Mouse (Mus musculus) mesoderm, embryonic 11.5 days (tissue): Measurements from ENCODE around the gene Trim10.
A peak's percentile ranks its signal among the peaks of the same experiment; 100 is the strongest.
"Not testable (repeated sequence)": the region's sequence is repeated elsewhere in the genome, so short reads cannot be mapped to it uniquely, and the experiment has no call there.

Source experiments
- DNase-seq: peaks from one replicate; pipeline ENCODE4 v3.0.0-alpha.2; 2012; ENCODE audit warnings: low read depth, low spot score

Trim10 gene

GRCm38 (mm10) chr17:36858181-36858580 lies 11.2 kb upstream of the Trim10 start:
- DNase-seq = no peak

- no peak for DNase-seq
Observed at GRCm38 (mm10) chr17:36861680-36862079, 7.7 kb upstream of the Trim10 start.

DNA sequence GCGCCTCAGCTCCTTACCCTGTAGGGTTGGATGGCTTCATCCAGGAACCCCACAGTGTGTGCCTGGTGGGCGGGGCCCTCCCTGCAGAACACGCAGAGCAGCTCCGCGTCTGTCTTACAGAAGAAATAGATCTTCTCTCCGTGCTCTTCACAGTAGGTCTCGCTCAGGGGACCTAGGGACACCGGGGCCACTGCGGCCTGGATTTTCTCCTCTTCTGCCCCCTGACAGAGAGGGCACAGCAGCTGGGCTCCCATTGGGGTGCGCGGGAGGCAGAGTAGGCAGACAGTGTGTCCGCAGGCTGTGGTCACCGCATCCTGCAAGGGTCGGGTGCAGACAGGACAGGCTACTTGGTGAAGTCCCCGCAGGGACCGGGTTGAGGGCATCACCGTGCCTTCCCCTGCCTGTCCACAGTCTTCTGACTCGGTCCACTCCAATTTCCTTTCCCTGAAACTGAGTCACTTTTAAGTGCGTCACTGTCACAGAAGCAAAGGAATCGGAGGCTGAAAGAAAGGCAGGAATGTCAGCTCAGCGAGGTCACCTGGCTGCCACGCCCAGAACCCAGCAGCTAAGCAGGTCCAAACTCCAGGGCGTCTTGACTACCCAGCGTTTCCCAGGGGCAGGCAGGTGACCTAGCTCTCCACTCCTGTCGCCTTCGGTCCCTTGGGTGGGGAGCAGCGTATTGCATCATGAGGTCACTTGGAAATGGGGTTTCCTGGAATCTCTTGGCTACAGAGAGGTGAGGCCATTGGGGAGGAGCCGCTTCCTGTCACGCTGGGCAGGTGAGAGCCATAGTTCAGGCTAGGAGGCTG lies 2.5 kb upstream of the Trim10 start, which contains the start of gene Trim15:
TSS of gene Trim15 (minus strand) at position 492 of the 809 bp plus-strand sequence.
- DNase-seq = peak; percentile 12

GRCm38 (mm10) chr17:36868836-36869235 lies 538 bp upstream of the Trim10 start:
- no peak for DNase-seq

DNA sequence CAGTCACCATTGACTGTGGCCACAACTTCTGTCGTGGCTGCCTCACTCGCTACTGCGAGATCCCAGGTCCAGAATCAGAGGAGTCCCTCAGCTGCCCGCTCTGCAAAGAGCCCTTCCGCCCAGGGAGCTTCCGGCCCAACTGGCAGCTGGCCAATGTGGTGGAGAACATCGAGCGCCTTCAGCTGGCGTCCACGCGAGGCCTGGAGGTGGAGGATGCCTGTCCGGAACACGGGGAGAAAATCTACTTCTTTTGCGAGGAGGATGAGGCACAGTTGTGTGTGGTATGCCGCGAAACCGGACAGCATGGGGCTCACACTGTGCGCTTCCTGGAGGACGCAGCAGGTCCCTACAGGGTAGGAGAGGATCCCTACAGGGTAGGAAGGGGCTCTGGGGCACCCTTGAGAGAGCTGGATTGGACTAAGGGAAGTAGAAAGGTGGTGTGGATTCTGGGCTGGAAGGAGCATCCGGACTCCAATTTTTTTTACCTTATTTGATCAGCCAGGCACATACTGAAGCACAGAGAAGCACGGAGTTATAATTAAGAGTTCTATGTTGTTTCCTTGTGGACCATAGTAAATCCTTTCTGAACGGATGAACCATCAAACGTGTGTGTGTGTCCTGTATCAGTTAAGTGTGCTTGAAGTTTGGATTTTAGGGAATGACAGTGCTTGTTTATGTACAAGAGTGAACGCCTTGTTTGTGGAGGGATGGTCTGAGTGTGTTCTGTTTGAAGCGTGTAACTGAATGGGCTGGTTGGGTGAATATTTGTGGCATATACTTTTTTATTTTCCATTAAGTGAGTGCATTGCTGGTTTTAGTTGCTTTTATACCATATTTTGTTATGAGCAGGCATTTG lies 809 bp downstream of the Trim10 start:
- DNase-seq = no peak

GRCm38 (mm10) chr17:36874636-36875035 lies 5.3 kb downstream of the Trim10 start:
- no peak for DNase-seq

DNA sequence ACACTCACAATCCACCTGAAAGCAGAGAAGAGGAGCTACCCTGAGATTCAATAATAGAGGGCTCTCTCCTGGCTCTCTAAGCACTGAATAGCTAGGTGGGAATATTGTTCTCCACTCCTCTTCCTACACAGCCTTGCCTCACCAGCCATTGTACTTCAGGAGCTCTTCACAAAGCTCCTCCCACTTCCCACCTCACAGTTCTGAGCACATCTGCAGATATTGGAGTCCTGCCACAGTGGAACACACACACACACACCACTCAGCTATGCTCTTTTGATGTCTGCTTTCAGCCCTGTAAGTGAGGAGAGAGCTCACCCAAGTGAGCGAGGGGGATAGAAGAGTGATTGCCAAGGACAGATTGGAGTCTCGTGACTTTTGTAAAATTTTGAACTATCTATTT lies 14.0 kb downstream of the Trim10 start:
- no peak for DNase-seq

GRCm38 (mm10) chr17:36885132-36885790 lies 15.9 kb downstream of the Trim10 start:
- no peak for DNase-seq

DNA sequence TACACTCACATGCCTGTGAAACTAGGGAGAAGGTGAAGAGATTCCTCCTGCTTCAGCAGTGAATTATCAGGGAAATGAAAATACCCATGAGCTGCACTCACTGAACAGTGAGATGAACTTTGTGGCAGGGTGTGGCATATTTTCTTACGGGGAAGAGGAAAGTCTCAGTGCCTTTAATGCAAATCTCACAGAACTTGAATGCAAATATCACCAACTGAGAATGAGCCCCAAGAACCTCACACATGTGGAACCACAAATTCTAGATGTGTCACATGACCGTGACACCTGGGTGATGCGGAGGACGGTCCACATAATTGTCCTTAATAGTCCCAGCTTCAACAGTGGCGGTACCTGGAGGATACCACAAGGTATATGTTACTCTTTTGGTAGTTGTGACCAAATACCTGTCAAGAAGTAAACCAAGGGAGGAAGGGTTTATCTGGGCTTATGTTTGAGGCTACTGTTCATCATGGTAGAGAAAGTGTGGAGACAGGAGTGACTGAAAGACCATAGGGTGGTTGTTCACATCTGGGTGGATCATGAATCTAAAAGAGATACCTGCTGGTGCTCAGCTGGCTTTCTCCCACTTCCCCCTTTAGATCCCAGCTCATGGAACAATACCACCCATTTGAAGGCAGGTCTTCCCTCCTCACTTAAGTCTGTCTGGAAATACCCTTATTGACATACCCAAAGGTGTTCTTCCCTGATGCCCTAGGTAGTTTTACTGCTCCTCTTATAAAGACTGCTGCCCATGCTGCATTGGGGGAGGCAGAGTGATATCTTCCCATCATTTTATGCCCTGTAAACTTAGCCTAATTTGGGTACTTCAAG lies 20.9 kb downstream of the Trim10 start, which contains the start of gene Trim40:
TSS of gene Trim40 (minus strand) at position 51 of the 831 bp plus-strand sequence.
- DNase-seq = no peak

GRCm38 (mm10) chr17:36891496-36891895 lies 22.1 kb downstream of the Trim10 start:
- not testable (repeated sequence) for DNase-seq

DNA sequence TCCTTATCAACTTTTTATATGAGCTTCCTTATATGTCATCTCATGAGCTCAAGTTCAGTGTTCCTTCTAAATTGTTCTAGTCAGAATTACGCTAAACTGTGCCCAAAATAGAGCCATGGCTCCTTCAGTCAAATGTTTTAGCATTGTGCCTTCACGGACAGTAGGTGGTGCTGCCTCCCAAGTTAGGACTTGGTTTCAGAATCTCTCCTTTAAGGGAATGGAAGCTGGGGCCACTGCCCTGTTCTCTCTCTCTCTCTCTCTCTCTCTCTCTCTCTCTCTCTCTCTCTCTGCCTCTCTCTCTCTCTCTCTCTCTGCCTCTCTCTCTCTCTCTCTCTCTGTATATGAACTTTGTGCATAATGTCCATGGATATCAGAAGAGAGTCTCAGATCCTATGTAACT lies 23.0 kb downstream of the Trim10 start:
- peak; percentile 47 for DNase-seq

GRCm38 (mm10) chr17:36893387-36893786 lies 24.0 kb downstream of the Trim10 start:
- DNase-seq = no peak

GRCm38 (mm10) chr17:36896583-36896982 lies 27.2 kb downstream of the Trim10 start:
- DNase-seq = peak; percentile 56

DNA sequence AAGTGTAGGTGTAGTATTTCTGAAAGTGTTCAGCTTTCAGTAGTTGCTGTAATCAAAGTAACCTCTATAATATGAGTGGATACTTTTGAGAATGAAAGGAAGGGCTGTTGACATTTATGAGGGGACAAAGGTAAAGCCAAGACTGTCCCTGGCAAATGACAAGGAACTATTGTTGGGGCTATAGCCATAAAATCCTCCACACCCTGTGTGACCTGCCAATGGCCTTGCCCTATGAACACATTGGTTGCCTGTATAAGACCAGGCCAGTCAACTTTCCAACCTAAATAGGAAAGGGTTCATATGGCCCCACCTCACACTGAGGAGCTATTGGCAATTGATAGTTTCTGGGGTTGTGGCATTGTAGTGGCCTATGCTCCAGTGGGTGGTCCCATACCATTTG lies 27.7 kb downstream of the Trim10 start:
- no peak for DNase-seq

DNA sequence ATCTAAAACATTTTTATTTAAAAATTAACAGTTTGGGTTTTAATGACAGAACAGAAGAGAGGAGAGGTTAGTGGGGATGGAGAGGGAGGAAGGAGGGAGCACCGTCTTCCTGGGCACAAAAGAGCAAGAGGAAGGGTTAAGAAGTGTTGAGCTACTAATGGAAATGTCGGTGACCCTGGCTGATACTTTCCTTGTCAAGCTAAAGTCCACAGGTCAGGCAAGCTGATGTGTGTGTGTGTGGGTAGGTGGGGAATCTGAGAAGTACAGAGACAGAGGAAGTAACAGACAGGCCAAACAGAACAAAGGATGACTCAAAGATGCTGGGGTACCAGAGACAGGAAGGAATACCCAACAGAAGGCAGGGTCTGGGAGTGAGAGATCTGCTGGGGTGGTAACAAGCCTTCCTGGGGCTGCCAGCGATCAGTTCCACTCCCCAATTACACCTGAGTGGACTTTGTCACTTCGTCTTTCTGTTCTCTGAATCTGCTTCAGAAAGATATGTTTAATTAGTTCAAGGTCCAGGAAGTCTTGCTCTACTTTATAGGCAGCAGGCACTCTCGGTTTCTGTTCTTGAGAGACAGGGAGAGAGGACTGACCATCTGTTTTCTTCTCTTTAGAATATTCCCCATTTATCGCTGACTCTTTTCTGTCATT lies 28.3 kb downstream of the Trim10 start, which contains the start of gene Trim31:
TSS of gene Trim31 (plus strand) at position 567 of the 654 bp plus-strand sequence.
- no peak for DNase-seq

DNA sequence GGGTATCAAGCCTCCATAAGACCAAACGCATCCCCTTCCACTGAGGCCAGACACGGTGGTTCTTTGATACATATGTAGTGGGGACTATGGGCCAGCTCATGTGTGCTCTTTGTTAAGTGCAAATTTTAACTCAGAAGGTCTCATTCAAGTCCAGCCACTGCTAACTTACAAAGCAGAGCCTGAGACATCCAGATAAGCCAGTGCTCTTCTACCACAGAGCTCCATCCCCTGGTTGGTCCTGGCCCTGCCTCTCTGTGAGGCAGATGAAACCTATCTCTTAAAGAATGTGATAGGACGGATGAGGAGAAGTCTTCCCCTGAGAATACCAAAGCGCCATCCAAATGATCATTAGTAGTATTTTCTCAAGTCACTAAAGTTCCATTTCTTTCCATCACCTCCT lies 30.0 kb downstream of the Trim10 start:
- DNase-seq = no peak

GRCm38 (mm10) chr17:36900001-36900400 lies 30.6 kb downstream of the Trim10 start:
- DNase-seq = no peak

DNA sequence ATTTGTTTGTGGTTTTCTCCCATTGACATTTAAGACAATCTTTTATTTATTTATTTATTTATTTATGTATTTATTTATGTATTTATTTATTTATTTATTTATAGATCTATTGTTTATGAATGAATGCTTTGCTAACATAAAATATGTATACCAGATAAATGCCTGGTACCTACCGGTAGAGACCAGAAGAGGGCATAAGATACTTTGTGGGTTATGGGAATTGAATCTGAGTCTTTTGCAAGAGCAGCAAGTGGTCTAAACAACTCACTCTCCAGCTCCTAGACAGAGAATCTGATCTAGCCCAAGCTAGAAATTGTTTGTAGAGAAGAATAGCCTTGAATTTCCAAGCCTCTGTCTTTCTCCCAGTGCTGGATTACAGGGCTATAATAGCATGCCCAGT lies 31.3 kb downstream of the Trim10 start:
- no peak for DNase-seq

DNA sequence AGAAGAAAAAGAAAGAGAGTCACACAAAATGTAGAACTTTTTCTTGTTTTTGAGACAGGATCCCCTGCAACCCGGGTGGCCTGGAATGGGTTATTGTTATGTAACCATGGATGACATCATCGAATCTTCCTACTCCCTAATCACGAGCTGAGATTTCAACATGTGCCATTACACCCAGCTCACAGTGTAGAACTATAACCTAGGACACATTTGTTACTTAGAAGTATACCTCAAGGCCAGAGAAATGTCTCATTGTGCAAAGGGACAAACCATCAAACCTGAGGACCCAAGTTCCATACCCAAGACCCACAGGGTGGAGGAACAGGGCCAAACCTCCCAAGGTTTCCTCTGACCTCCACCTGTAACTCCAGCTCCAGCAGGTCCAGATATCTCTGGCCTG lies 34.3 kb downstream of the Trim10 start:
- DNase-seq = no peak

DNA sequence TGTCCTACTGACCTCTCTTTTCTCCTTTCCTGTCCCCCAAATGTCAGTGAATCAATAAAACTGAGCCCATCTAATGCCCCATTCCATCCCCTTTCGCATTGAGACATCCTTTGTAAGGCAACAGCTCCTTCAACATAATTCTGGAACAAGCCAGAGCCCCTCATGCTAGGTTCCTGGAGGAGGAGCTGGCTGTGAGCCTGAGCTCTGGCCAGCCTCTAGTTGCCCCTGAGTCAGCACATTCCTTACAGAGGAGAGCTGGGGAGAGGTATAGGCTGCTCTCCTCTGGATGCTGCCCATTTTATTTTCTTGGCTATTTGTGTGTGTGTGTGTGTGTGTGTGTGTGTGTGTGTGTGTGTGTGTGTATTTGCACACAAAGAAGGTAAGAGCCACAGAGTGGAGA lies 38.9 kb downstream of the Trim10 start:
- DNase-seq = no peak
